Mouse (Mus musculus) hindbrain, embryonic 11.5 days (tissue): ENCODE data around the gene Nf1. TPM values are rescaled to one million over a fixed set of nuclear protein-coding genes. Genes with fewer than 3 reads are reported as not detected.
A peak's percentile ranks its signal among the peaks of the same experiment; 100 is the strongest.

Experiments
- ATAC-seq: fragments of 200-750 bp; cut with Nextera tagmentation; 2 replicates; pipeline ENCODE4 v1.8.0; 2017; ENCODE audit warnings: mild to moderate bottlenecking, moderate TSS enrichment, moderate library complexity; ENCODE audit not compliant: low FRiP score
- DNase-seq: peaks from one replicate; pipeline ENCODE4 v3.0.0-alpha.2; 2015; ENCODE audit warnings: low spot score
- H3K27ac ChIP-seq: fragments of 300-500 bp; sonication (generic); 2 replicates; pipeline ENCODE4 v1.5.1; 2014; ENCODE audit warnings: mild to moderate bottlenecking, low read depth, low read length
- H3K27me3 ChIP-seq: fragments of 300-500 bp; sonication (generic); 2 replicates; pipeline ENCODE4 v1.6.1; 2014; ENCODE audit warnings: mild to moderate bottlenecking, low read length, moderate library complexity, mixed read lengths; ENCODE audit not compliant: control insufficient read depth, insufficient read depth
- H3K36me3 ChIP-seq: fragments of 300-500 bp; sonication (generic); 2 replicates; pipeline ENCODE4 v1.6.1; 2014; ENCODE audit warnings: mild to moderate bottlenecking, low read length, moderate library complexity, mixed read lengths; ENCODE audit not compliant: control insufficient read depth, insufficient read depth
- H3K4me1 ChIP-seq: fragments of 300-500 bp; sonication (generic); replicated peaks from 2 replicates; pipeline ENCODE4 v1.6.1; 2014; ENCODE audit warnings: low read length, mixed read lengths; ENCODE audit not compliant: control insufficient read depth, insufficient read depth
- H3K4me2 ChIP-seq: fragments of 300-500 bp; sonication (generic); replicated peaks from 2 replicates; pipeline ENCODE4 v1.6.1; 2014; ENCODE audit warnings: mild to moderate bottlenecking, low read depth, low read length
- H3K4me3 ChIP-seq: fragments of 300-500 bp; sonication (generic); 2 replicates; pipeline ENCODE4 v1.5.1; 2014; ENCODE audit warnings: low read depth, low read length
- H3K9ac ChIP-seq: fragments of 300-500 bp; sonication (generic); 2 replicates; pipeline ENCODE4 v1.6.1; 2014; ENCODE audit warnings: low read depth, low read length
- H3K9me3 ChIP-seq: fragments of 300-500 bp; sonication (generic); 2 replicates; pipeline ENCODE4 v1.6.1; 2016; ENCODE audit warnings: low read length; ENCODE audit not compliant: control insufficient read depth
- WGBS: fragments of 180-500 bp; shearing (Covaris S2); extraction: QIAGEN DNeasy Blood & Tissue Kit; methylation state at CpG from one replicate; pipeline ENCODE4 v1.1.7; 2014; 5-methylcytosine and 5-hydroxymethylcytosine counted together
- polyA plus RNA-seq: library from polyadenylated mRNA; unstranded; fragments of >200 nt; fragmentation: Nextera tagmentation; extraction: Ambion mirVana; gene quantifications from 2 replicates; pipeline ENCODE4 v1.2.1, GENCODE M21; 2014

Gene Nf1
- polyA plus RNA-seq, 1 experiment from 2014 or later, result 14.9 TPM

GRCm38 (mm10) chr11:79338621-79339020 lies 872 bp upstream of the Nf1 start:
- ATAC-seq (no peak), DNase-seq (no peak)
- H3K9me3 ChIP-seq, result no peaks in the 10 kb centered on the region
- no peaks in the 10 kb centered on the region for H3K36me3 ChIP-seq
- 0 out of 2 replicates have a peak, but pooled peaks cover 2% of the 10 kb centered on the region for H3K4me1 ChIP-seq
- peak overlapping the region; percentile 94 for H3K4me3 ChIP-seq
- peak overlapping the region; percentile 40 for H3K4me2 ChIP-seq
- 53% methylated on average over 4 of the region's 4 CpGs for WGBS
- H3K27me3 ChIP-seq, result no peaks in the 10 kb centered on the region
- H3K27ac ChIP-seq, result no peak overlapping the region
- H3K9ac ChIP-seq, result no peak overlapping the region

GRCm38 (mm10) chr11:79339808-79340781 lies 602 bp downstream of the Nf1 start:
- WGBS, result under 1% methylated on average over 34 of the region's 63 CpGs
- DNase-seq (peak; percentile 65), ATAC-seq (peak; percentile 85)
- peak overlapping the region; percentile 72 for H3K4me2 ChIP-seq
- H3K4me3 ChIP-seq, result peak overlapping the region; percentile 94
- no peaks in the 10 kb centered on the region for H3K36me3 ChIP-seq
- 0 out of 2 replicates have a peak, but pooled peaks cover 2% of the 10 kb centered on the region for H3K4me1 ChIP-seq
- peak overlapping the region; percentile 90 for H3K27ac ChIP-seq
- peak overlapping the region; percentile 96 for H3K9ac ChIP-seq
- H3K27me3 ChIP-seq, result no peaks in the 10 kb centered on the region
- no peaks in the 10 kb centered on the region for H3K9me3 ChIP-seq

DNA sequence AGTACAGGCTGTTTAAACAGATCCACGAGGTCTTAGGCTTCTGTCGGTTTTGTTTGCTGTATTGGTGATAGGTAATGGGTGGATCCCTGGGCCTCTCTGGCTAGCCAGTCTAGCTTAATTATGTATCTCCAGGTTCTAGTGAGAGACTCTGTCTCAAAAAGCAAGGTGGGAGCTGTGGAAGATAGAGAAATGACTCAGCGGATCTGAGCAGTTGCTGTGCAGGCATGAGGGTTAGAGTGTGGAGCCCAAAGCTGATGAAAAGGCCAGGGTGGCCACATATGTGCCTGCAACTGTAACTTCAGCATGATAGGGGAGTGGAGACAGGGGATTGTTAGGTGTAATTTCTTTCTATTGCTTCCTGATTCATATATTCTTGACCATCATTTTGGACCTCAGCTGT lies 17.5 kb downstream of the Nf1 start:
- Histone ChIP-seq H3K4me2 (no peak overlapping the region), H3K27ac (no peak overlapping the region), H3K36me3 (no peaks in the 10 kb centered on the region), H3K4me3 (no peak overlapping the region), H3K9me3 (no peaks in the 10 kb centered on the region), H3K27me3 (no peaks in the 10 kb centered on the region), H3K4me1 (no peaks in the 10 kb centered on the region), H3K9ac (no peak overlapping the region)
- 88% methylated on average over 3 of the region's 3 CpGs for WGBS
- no peak for DNase-seq
- ATAC-seq, result no peak

GRCm38 (mm10) chr11:79357397-79357796 lies 17.9 kb downstream of the Nf1 start:
- H3K27me3 ChIP-seq, result no peaks in the 10 kb centered on the region
- H3K4me2 ChIP-seq, result no peak overlapping the region
- no peaks in the 10 kb centered on the region for H3K9me3 ChIP-seq
- no peaks in the 10 kb centered on the region for H3K4me1 ChIP-seq
- DNase-seq (no peak), ATAC-seq (no peak)
- no peak overlapping the region for H3K9ac ChIP-seq
- no peaks in the 10 kb centered on the region for H3K36me3 ChIP-seq
- H3K27ac ChIP-seq, result no peak overlapping the region
- H3K4me3 ChIP-seq, result no peak overlapping the region
- WGBS, result 94% methylated on average over 1 of the region's 1 CpGs

- no peaks in the 10 kb centered on the region for H3K36me3 ChIP-seq
- H3K9ac ChIP-seq, result no peak overlapping the region
- no peaks in the 10 kb centered on the region for H3K27me3 ChIP-seq
- H3K4me3 ChIP-seq, result no peak overlapping the region
- WGBS, result 96% methylated on average over 3 of the region's 3 CpGs
- DNase-seq, result no peak
- H3K4me1 ChIP-seq, result no peaks in the 10 kb centered on the region
- ATAC-seq, result no peak
- no peak overlapping the region for H3K4me2 ChIP-seq
- H3K9me3 ChIP-seq, result no peaks in the 10 kb centered on the region
- no peak overlapping the region for H3K27ac ChIP-seq
Measured at GRCm38 (mm10) chr11:79364956-79365355, 25.5 kb downstream of the Nf1 start.

GRCm38 (mm10) chr11:79366284-79366683 lies 26.8 kb downstream of the Nf1 start:
- no peak for DNase-seq
- Histone ChIP-seq H3K9me3 (no peaks in the 10 kb centered on the region), H3K9ac (no peak overlapping the region), H3K4me1 (no peaks in the 10 kb centered on the region), H3K36me3 (no peaks in the 10 kb centered on the region), H3K4me3 (no peak overlapping the region), H3K4me2 (no peak overlapping the region), H3K27me3 (no peaks in the 10 kb centered on the region), H3K27ac (no peak overlapping the region)
- no peak for ATAC-seq
- WGBS, result 35% methylated on average over 8 of the region's 8 CpGs

DNA sequence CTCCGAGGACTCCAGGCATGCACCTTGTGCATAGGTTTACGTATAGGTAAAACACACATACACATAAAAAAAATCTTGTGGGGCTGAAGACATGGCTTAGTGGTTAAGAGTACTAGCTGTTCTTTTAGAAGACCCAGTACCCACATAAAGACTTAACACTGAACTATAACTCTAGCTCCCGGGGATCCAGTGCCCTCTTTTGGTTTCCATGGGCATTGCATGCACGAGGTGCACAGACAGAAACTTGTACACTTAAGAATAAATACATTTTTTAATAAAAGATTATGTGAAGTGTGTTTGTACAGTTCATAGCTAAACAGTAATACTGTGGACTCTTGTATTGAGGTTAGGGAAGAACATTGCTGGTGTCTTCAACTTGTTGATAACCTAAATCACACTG lies 33.5 kb downstream of the Nf1 start:
- ATAC-seq, result no peak
- 94% methylated on average over 4 of the region's 4 CpGs for WGBS
- no peaks in the 10 kb centered on the region for H3K27me3 ChIP-seq
- H3K4me2 ChIP-seq, result no peak overlapping the region
- no peaks in the 10 kb centered on the region for H3K4me1 ChIP-seq
- H3K27ac ChIP-seq, result no peak overlapping the region
- no peak overlapping the region for H3K9ac ChIP-seq
- DNase-seq, result no peak
- no peak overlapping the region for H3K4me3 ChIP-seq
- H3K36me3 ChIP-seq, result no peaks in the 10 kb centered on the region
- no peaks in the 10 kb centered on the region for H3K9me3 ChIP-seq

DNA sequence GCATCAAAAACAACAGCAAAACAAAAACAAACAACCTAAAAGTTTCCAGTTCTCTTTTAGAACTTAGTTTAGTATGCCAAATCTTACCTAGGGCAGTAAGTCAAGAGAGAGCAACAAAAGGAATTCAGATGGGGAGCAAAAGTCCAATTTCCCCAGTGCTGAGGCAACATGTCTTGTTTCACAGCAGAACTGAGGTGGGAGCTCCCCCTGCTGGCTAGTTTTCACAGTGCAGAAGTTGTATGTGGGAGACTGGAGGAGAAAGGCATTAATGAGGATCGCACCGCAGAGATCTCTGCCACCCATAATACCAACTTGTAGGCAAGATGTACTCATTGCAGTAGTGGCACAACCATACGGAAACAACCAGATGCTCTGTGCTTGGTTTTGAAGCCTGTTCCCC lies 58.8 kb downstream of the Nf1 start:
- no peak overlapping the region for H3K4me2 ChIP-seq
- no peaks in the 10 kb centered on the region for H3K9me3 ChIP-seq
- DNase-seq, result peak; percentile 92
- H3K27ac ChIP-seq, result no peak overlapping the region
- no peaks in the 10 kb centered on the region for H3K4me1 ChIP-seq
- ATAC-seq, result no peak
- no peaks in the 10 kb centered on the region for H3K27me3 ChIP-seq
- H3K4me3 ChIP-seq, result no peak overlapping the region
- H3K36me3 ChIP-seq, result no peaks in the 10 kb centered on the region
- WGBS, result 79% methylated on average over 3 of the region's 3 CpGs
- H3K9ac ChIP-seq, result no peak overlapping the region
